Mouse (Mus musculus): ENCODE measurements around the gene Zcrb1. TPM values are rescaled to one million over a fixed set of nuclear protein-coding genes. Genes with fewer than 3 reads are reported as not detected.
A peak's percentile ranks its signal among the peaks of the same experiment; 100 is the strongest.

The Zcrb1 gene
- total and polyA plus RNA-seq, 2 experiments: 12.0 to 28.0 TPM

- WGBS: 2% methylated on average over 48 of the region's 52 CpGs
- TF ChIP-seq CTCF (IDR thresholded peaks at IDR 0.05; ENCODE audit: low read depth, low read length) (no peak), POLR2A (IDR thresholded peaks at IDR 0.05; ENCODE audit: extremely low read depth, insufficient read depth, low read length) (no peak)
- H3K36me3 ChIP-seq (ENCODE audit: control insufficient read depth, insufficient read depth, low read length): no peaks in the 10 kb centered on the region
- peaks cover 14% of the 10 kb centered on the region for H3K79me2 ChIP-seq (ENCODE audit: control insufficient read depth, insufficient read depth, low read length)
- no peaks in the 10 kb centered on the region for H3K27me3 ChIP-seq (ENCODE audit: control insufficient read depth, insufficient read depth, low read length)
- H3K4me1 ChIP-seq (ENCODE audit: control insufficient read depth, insufficient read depth, low read length): no peaks in the 10 kb centered on the region
- peak overlapping the region; percentile 82 for H3K4me3 ChIP-seq (ENCODE audit: insufficient read depth, low read depth, low read length)
- no peak for DNase-seq (ENCODE audit: extremely low read depth, low read depth, low spot score)
- peak overlapping the region; percentile 55; the same call in 1 of the 2 replicates for H3K27ac ChIP-seq (replicated peaks; ENCODE audit: insufficient read depth, low read depth, low read length)
- peak overlapping the region; percentile 78 for H3K9ac ChIP-seq (ENCODE audit: low read depth, low read length)
Observed at GRCm38 (mm10) chr15:93336658-93336924, 61.5 kb downstream of the Zcrb1 start.

Other genes with a start within 250 kb of the Zcrb1 start
- 5.7 and 6.1 TPM in 2 replicates for gene Gxylt1, start 123.2 kb downstream of the Zcrb1 start, total RNA-seq (2014; rRNA removed)
- 1.4 and 1.5 TPM in 2 replicates for gene Gxylt1, start 123.2 kb downstream of the Zcrb1 start, polyA plus RNA-seq (2012; rRNA removed)
- 14.8 and 16.6 TPM in 2 replicates for gene Yaf2, start 61.4 kb downstream of the Zcrb1 start, total RNA-seq (2014; rRNA removed)
- 14.2 and 15.6 TPM in 2 replicates for gene Yaf2, start 61.4 kb downstream of the Zcrb1 start, polyA plus RNA-seq (2012; rRNA removed)
- gene Pphln1, start within 50 bp of the Zcrb1 start, total RNA-seq (2014; rRNA removed): 11.4 and 11.7 TPM in 2 replicates
- gene Pphln1, start within 50 bp of the Zcrb1 start, polyA plus RNA-seq (2012; rRNA removed): 4.2 TPM in 2 replicates
- gene Prickle1, start 197.6 kb upstream of the Zcrb1 start, total RNA-seq (2014; rRNA removed): 1.9 and 2.6 TPM in 2 replicates
- 1.2 and 1.5 TPM in 2 replicates for gene Prickle1, start 197.6 kb upstream of the Zcrb1 start, polyA plus RNA-seq (2012; rRNA removed)